Mouse (Mus musculus) embryonic facial prominence, embryonic 14.5 days (tissue): Measurements from ENCODE around the gene Pax7. TPM values are rescaled to one million over a fixed set of nuclear protein-coding genes. Genes with fewer than 3 reads are reported as not detected.

Experiments used
- ATAC-seq: fragments of 200-750 bp; cut with Nextera tagmentation; 2 replicates; pipeline ENCODE4 v1.8.0; 2017; ENCODE audit warnings: low read depth, moderate number of reproducible peaks, moderate TSS enrichment
- DNase-seq: peaks from one replicate; pipeline ENCODE4 v3.0.0-alpha.2; 2015; ENCODE audit warnings: low spot score
- H3K27ac ChIP-seq: fragments of 300-500 bp; sonication (generic); replicated peaks from 2 replicates; pipeline ENCODE4 v1.5.1; 2014; ENCODE audit warnings: low read depth, mild to moderate bottlenecking, low read length, moderate library complexity
- H3K27me3 ChIP-seq: fragments of 300-500 bp; sonication (generic); replicated peaks from 2 replicates; pipeline ENCODE4 v1.6.1; 2014; ENCODE audit warnings: low read length; ENCODE audit not compliant: control insufficient read depth, insufficient read depth
- H3K36me3 ChIP-seq: fragments of 300-500 bp; sonication (generic); 2 replicates; pipeline ENCODE4 v1.6.1; 2014; ENCODE audit warnings: low read length, mixed read lengths; ENCODE audit not compliant: control insufficient read depth, insufficient read depth
- H3K4me1 ChIP-seq: fragments of 300-500 bp; sonication (generic); 2 replicates; pipeline ENCODE4 v1.6.1; 2014; ENCODE audit warnings: antibody characterized with exemption, low read length; ENCODE audit not compliant: control insufficient read depth, insufficient read depth
- H3K4me2 ChIP-seq: fragments of 300-500 bp; sonication (generic); 2 replicates; pipeline ENCODE4 v1.6.1; 2014; ENCODE audit warnings: low read depth, mild to moderate bottlenecking, low read length, moderate library complexity, mixed read lengths
- H3K4me3 ChIP-seq: fragments of 300-500 bp; sonication (generic); 2 replicates; pipeline ENCODE4 v1.5.1; 2014; ENCODE audit warnings: low read depth, mild to moderate bottlenecking, low read length
- H3K9ac ChIP-seq: fragments of 300-500 bp; sonication (generic); 2 replicates; pipeline ENCODE4 v1.6.1; 2014; ENCODE audit warnings: low read depth, mild to moderate bottlenecking, low read length, moderate library complexity, mixed read lengths
- H3K9me3 ChIP-seq: fragments of 300-500 bp; sonication (generic); 2 replicates; pipeline ENCODE4 v1.6.1; 2016; ENCODE audit warnings: low read length; ENCODE audit not compliant: control insufficient read depth
- WGBS: fragments of 180-500 bp; shearing (Covaris S2); extraction: QIAGEN DNeasy Blood & Tissue Kit; methylation state at CpG from one replicate; pipeline ENCODE4 v1.1.7; 2014; 5-methylcytosine and 5-hydroxymethylcytosine counted together
- polyA plus RNA-seq: library from polyadenylated mRNA; unstranded; fragments of >200 nt; fragmentation: Nextera tagmentation; extraction: Ambion mirVana; gene quantifications from 2 replicates; pipeline ENCODE4 v1.2.1, GENCODE M21; 2014

Gene Pax7
- polyA plus RNA-seq, 1 experiment from 2014 or later, result 2.6 TPM

DNA sequence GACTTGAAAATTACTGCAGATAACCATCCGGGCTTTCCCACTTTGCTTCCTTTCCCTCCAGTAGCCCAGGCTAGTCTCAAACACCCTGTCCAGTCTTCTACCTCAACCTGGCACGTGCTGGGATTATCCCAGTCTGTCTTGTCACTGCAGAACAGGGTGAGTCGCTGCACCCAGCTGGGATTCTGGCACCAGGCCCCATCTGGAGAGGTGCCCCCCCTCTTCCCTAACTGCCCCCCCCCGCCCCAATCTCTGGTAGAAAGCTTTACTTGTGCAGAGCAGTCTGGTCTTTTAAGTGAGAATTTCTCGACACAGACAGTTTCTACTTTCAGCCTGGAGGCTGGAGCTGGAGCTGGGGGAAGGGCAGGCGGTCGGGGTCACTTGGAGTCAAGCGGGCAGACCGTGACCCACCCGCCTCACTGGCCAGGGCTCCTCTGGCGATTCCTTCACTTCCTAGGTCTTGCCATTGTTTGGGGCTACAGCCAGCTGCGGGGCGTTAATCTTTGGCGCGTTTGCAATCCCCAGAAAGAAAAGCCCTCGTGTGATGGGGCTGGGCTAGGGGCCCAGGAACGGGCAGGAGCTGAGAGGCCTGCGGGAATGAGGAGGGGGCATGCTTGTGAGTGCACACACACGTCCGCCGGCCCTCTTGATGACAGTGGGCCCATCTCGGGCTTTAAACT is 22.4 kb downstream of the Pax7 start:
- Histone ChIP-seq H3K4me3 (no peak overlapping the region), H3K36me3 (no peaks in the 10 kb centered on the region), H3K9ac (peak overlapping the region; percentile 40), H3K4me1 (peaks cover 12% of the 10 kb centered on the region), H3K27ac (no peak overlapping the region; the same call in 1 of the 2 replicates), H3K4me2 (peak overlapping the region; percentile 46), H3K9me3 (no peaks in the 10 kb centered on the region), H3K27me3 (peaks cover 62% of the 10 kb centered on the region)
- DNase-seq, result no peak
- 6% methylated on average over 21 of the region's 22 CpGs for WGBS
- peak; percentile 50 for ATAC-seq

DNA sequence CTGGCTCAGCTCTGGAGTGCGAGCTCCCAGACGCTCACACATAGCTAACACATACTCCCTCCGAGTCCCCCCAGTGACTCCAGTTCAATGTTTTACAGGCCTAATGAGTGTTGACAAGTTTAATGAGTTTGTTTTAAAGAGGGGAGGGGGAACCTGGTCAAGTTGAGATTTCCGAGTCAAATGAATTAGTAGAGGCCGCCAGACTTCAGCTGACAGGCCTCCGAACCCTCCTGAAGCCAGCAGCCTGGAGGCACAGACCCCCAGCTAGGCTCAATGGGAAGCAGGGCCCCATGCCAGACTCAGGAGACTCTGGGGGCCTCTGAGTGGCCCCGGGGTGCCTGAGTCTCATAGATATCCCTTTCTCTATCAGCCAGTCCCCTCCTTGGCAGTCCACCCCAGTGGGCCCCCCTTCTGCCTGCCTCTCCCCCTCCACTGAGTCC is 23.9 kb downstream of the Pax7 start:
- DNase-seq (no peak), ATAC-seq (no peak; the same call in 1 of the 2 replicates)
- WGBS, result 24% methylated on average over 7 of the region's 7 CpGs
- no peak overlapping the region for H3K4me3 ChIP-seq
- H3K27me3 ChIP-seq, result peaks cover 67% of the 10 kb centered on the region
- no peak overlapping the region for H3K4me2 ChIP-seq
- H3K9ac ChIP-seq, result no peak overlapping the region
- no peak overlapping the region for H3K27ac ChIP-seq
- H3K36me3 ChIP-seq, result no peaks in the 10 kb centered on the region
- no peaks in the 10 kb centered on the region for H3K9me3 ChIP-seq
- H3K4me1 ChIP-seq, result peaks cover 12% of the 10 kb centered on the region

DNA sequence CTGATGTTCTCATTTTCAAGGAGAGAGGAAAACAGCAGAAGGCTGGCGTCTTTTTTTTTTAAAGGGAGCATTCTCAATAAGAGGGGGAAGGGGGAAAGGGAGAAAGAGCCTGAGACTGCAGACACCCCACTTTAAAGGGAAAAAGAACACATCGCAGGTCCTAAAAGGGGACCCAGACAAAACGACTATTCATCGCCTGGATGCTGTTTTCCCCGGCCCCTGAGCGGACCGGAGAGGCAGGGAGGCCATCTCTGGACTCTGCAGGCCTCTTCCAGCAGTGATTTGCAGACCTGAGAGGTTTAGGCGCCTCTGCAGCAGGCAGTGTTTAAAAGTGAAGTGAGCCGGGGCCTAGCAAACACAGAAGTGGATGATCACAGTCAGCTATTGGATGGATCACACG is 25.5 kb downstream of the Pax7 start:
- H3K9ac ChIP-seq, result no peak overlapping the region; the same call in 1 of the 2 replicates
- H3K4me3 ChIP-seq, result no peak overlapping the region
- peaks cover 12% of the 10 kb centered on the region for H3K4me1 ChIP-seq
- peaks cover 57% of the 10 kb centered on the region for H3K27me3 ChIP-seq
- ATAC-seq (no peak), DNase-seq (no peak)
- no peaks in the 10 kb centered on the region for H3K9me3 ChIP-seq
- H3K36me3 ChIP-seq, result no peaks in the 10 kb centered on the region
- no peak overlapping the region for H3K4me2 ChIP-seq
- WGBS, result 17% methylated on average over 10 of the region's 10 CpGs
- H3K27ac ChIP-seq, result no peak overlapping the region

DNA sequence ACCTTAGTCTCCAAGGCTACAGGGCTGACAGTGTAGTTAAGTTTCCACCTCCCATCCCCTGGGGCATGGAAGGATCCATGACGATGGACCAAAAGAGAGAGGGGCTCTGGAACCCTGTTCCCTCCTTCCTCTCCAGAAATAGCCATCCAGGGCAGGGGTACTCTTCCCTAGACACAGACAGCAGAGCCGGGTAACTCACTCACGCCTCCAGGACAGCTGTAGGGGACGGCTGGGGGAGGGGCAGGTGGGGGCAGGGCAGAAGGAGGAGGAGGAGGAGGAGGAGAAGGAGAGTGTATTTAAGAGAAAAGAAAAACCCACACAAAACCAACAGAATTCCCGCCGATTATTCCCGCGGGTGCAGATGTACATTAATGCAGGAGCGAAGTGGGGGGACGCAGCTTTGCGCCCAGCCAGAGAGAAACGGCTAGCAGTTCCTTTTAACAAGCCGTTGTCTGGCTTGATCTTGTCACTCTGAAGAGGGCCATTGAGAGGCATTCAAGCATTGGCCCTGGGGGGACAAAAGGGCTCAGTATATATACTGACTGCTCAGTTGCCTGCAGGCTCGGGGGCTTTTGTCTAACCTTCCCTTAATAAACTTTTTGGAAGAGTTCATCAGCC is 26.0 kb downstream of the Pax7 start:
- Histone ChIP-seq H3K9ac (no peak overlapping the region), H3K36me3 (no peaks in the 10 kb centered on the region), H3K9me3 (no peaks in the 10 kb centered on the region), H3K4me1 (peaks cover 12% of the 10 kb centered on the region), H3K27ac (no peak overlapping the region), H3K27me3 (peaks cover 53% of the 10 kb centered on the region), H3K4me2 (no peak overlapping the region), H3K4me3 (no peak overlapping the region)
- DNase-seq (peak; percentile 68), ATAC-seq (no peak)
- WGBS, result 6% methylated on average over 14 of the region's 14 CpGs

DNA sequence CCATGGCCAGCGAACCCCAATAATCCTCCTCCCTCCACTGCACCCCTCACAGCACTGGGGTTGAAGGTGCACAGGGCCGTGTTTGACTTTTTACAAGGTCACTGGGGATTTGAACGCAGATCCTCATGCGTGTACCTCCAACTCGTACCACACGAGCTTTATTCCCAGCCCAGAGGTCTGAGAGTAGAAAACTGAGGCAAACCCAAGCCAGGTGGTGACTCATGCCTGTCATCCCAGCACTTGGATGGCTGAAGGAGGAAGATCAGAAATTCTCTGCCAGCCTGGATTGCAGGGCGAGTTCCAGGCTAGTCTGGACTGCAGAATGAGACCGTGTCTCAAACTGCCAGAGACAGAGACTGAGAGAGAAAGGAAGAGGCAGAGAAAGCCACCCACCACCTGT is 28.4 kb downstream of the Pax7 start:
- peaks cover 5% of the 10 kb centered on the region; the same call in 1 of the 2 replicates for H3K4me1 ChIP-seq
- ATAC-seq, result no peak

DNA sequence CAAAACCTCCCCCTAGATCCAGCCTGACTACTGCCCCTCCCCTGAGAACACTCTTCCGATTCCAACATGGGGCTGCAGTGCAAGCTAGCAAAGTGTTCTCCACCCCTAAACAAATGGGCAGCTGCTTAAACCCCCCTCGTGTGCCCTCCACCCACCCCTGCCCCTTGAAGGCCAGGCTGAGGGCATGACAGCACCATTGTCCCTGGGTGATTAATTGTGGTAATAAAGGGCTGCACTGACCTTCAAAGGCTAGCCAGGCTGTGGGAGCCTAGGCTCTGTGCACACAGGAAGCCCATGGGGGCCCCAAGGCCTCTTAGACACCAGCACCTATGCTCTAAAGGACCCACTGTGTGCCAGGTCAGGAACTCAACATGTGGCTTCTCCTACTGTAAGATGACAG is 29.3 kb downstream of the Pax7 start:
- Histone ChIP-seq H3K9ac (no peak overlapping the region), H3K4me2 (no peak overlapping the region), H3K36me3 (no peaks in the 10 kb centered on the region), H3K27ac (no peak overlapping the region), H3K4me3 (no peak overlapping the region), H3K9me3 (no peaks in the 10 kb centered on the region), H3K27me3 (peaks cover 43% of the 10 kb centered on the region), H3K4me1 (peaks cover 5% of the 10 kb centered on the region; the same call in 1 of the 2 replicates)
- ATAC-seq (no peak), DNase-seq (no peak)
- WGBS, result 61% methylated on average over 2 of the region's 2 CpGs

More for the DNA sequence above, 28.4 kb downstream of the Pax7 start:
- 68% methylated on average over 8 of the region's 8 CpGs for WGBS
- Histone ChIP-seq H3K36me3 (no peaks in the 10 kb centered on the region), H3K4me3 (no peak overlapping the region), H3K9me3 (no peaks in the 10 kb centered on the region), H3K4me2 (no peak overlapping the region), H3K27ac (no peak overlapping the region), H3K9ac (no peak overlapping the region), H3K27me3 (peaks cover 44% of the 10 kb centered on the region)
- no peak for DNase-seq

DNA sequence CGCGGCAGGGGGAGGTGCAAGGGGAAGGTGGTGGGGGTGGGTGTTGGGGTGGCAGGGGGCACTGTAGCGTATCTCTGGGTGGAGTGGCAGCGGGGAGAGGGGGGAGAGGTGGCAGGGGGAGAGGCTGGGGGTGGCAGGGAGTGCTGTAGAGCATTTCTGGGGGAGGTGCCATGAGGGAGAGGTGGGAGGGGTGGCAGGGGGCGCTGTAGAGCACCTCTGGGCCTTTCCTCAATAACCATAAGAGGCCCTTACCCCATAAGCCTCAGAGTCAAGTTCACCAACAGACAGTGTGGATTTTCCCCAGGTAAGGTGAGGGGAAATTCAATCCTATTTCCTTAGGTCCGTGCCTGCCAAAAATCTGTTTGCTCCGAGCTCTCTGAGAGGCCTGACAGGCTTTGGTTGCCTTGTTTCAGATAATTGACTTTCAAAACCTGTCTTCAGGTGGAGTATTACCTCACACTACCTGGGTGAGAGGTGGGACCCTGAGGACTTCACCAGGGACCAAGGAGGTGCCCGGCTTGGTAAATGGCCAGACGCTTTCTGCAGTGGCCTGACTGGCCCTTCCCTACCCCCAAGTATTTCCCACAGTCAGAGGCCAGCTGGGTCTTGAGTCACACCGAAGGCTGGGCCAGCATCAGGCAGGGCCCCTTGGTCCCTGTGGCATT is 33.8 kb downstream of the Pax7 start:
- 66% methylated on average over 9 of the region's 10 CpGs for WGBS
- Histone ChIP-seq H3K36me3 (no peaks in the 10 kb centered on the region), H3K4me1 (no peaks in the 10 kb centered on the region), H3K9me3 (no peaks in the 10 kb centered on the region), H3K9ac (no peak overlapping the region), H3K4me2 (no peak overlapping the region), H3K27me3 (peaks cover 11% of the 10 kb centered on the region; the same call in 1 of the 2 replicates), H3K27ac (no peak overlapping the region), H3K4me3 (no peak overlapping the region)
- no peak for DNase-seq
- no peak for ATAC-seq

DNA sequence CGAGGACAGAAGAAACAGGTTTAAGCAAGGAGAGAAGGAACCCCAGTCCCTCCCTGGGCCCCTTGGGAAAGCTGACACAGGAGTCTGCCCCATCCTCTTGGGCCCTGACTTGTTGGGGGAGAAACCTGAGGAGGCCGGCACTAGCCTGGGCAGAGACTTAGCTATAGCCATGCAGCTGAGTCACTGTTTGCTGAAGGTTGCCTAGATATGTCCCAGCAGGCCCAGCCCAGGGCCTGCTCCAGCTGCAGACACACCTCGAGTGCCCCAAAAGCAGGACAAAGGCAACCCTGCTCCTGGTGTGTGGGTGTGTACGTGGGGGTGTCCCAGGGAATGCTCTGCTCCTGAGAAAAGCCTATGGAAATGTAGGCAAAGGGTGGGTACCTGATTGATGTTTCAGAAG is 36.0 kb downstream of the Pax7 start:
- Histone ChIP-seq H3K36me3 (no peaks in the 10 kb centered on the region), H3K27ac (no peak overlapping the region), H3K4me1 (no peaks in the 10 kb centered on the region), H3K27me3 (0 out of 2 replicates have a peak, but pooled peaks cover 3% of the 10 kb centered on the region), H3K9me3 (no peaks in the 10 kb centered on the region), H3K4me2 (no peak overlapping the region), H3K4me3 (no peak overlapping the region), H3K9ac (no peak overlapping the region)
- ATAC-seq, result peak; percentile 77
- DNase-seq, result peak; percentile 74
- 56% methylated on average over 4 of the region's 4 CpGs for WGBS
